Mouse (Mus musculus): ENCODE results near the gene Sorcs1.

DNA sequence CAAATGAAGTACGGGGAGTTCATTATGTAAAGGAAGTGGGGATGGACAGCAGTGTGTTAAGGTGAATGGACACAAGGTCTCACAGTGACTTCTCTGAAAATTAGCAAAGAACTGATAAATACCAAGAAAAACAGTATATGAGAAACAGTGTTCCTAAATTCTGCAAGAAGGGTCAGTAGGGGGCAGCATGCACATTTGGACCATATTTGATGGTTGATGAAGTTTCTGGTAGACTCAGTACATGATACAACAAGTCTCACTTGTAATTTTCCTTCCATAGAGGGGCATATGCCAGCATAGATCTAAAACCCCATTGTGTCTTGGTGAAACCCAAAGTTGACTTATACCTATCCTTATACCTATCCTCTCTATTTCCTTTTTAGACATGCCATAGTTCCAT, 414.0 kb downstream of the Sorcs1 start:
- TF ChIP-seq CTCF (IDR thresholded peaks at IDR 0.05): peak; percentile 42
- TF ChIP-seq POLR2A (IDR thresholded peaks at IDR 0.05; ENCODE audit: insufficient read depth, low read depth, low read length): no peak
- no peak for TF ChIP-seq EP300 (IDR thresholded peaks at IDR 0.05; ENCODE audit: insufficient read depth, low read depth, low read length)
